Mouse (Mus musculus) neural tube, embryonic 12.5 days (tissue): ENCODE measurements at regions not wholly inside any gene's neighbourhood (a gene's known extent, or its start where the extent isn't known, plus 50 kb on each side); places are given as distances from the start of the nearest gene placed in this dataset.

Experiments used
- ATAC-seq: fragments of 200-750 bp; cut with Nextera tagmentation; 2 replicates; pipeline ENCODE4 v1.8.0; 2017; ENCODE audit warnings: low read depth, mild to moderate bottlenecking, moderate TSS enrichment, moderate library complexity; ENCODE audit not compliant: low FRiP score
- H3K27ac ChIP-seq: fragments of 300-500 bp; sonication (generic); 2 replicates; pipeline ENCODE4 v1.5.1; 2016
- H3K27me3 ChIP-seq: fragments of 300-500 bp; sonication (generic); replicated peaks from 2 replicates; pipeline ENCODE4 v1.6.1; 2016; ENCODE audit warnings: mild to moderate bottlenecking
- H3K36me3 ChIP-seq: fragments of 300-500 bp; sonication (generic); 2 replicates; pipeline ENCODE4 v1.6.1; 2016; ENCODE audit warnings: mild to moderate bottlenecking
- H3K4me1 ChIP-seq: fragments of 300-500 bp; sonication (generic); 2 replicates; pipeline ENCODE4 v1.6.1; 2016
- H3K4me2 ChIP-seq: fragments of 300-500 bp; sonication (generic); replicated peaks from 2 replicates; pipeline ENCODE4 v1.6.1; 2016; ENCODE audit warnings: mild to moderate bottlenecking
- H3K4me3 ChIP-seq: fragments of 300-500 bp; sonication (generic); 2 replicates; pipeline ENCODE4 v1.5.1; 2016
- H3K9ac ChIP-seq: fragments of 300-500 bp; sonication (generic); 2 replicates; pipeline ENCODE4 v1.6.1; 2016; ENCODE audit warnings: mild to moderate bottlenecking
- H3K9me3 ChIP-seq: fragments of 300-500 bp; sonication (generic); 2 replicates; pipeline ENCODE4 v1.6.1; 2016; ENCODE audit warnings: mild to moderate bottlenecking
- WGBS: fragments of 180-500 bp; shearing (Covaris S2); methylation state at CpG from one replicate; pipeline ENCODE4 v1.1.7; 2016; 5-methylcytosine and 5-hydroxymethylcytosine counted together

DNA sequence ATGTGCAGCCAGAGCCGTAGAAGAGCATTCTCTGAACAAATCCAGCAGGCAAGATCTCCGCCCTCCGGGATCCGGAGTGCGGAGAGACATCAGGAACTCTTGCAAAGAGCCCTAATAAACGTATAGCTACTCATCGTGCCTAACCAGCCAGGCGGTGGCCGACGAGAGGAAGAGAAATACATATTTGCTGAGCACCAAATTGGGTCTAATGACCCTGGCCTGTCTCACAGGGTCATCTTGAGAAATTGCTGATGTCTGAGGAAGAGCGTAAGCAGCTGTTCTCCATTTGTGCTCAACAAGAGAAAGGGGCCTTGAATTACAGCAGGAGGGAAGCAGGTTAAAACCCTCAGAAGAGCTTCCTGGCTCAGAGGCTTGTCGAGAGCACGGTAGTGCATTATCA is 92.8 kb upstream of the Zfp703 start:
- no peaks in the 10 kb centered on the region for H3K36me3 ChIP-seq
- H3K9me3 ChIP-seq: no peaks in the 10 kb centered on the region
- 69% methylated on average over 13 of the region's 13 CpGs for whole genome bisulfite sequencing
- no peak for ATAC-seq
- H3K4me1 ChIP-seq: peaks cover 2% of the 10 kb centered on the region; the same call in 1 of the 2 replicates
- no peak overlapping the region for H3K27ac ChIP-seq
- H3K27me3 ChIP-seq: 0 out of 2 replicates have a peak, but pooled peaks cover 2% of the 10 kb centered on the region
- no peak overlapping the region for H3K4me3 ChIP-seq
- H3K4me2 ChIP-seq: no peak overlapping the region
- no peak overlapping the region for H3K9ac ChIP-seq

- H3K27me3 ChIP-seq: 0 out of 2 replicates have a peak, but pooled peaks cover 2% of the 10 kb centered on the region
- 85% methylated on average over 5 of the region's 5 CpGs for WGBS
- H3K4me1 ChIP-seq: 0 out of 2 replicates have a peak, but pooled peaks cover 2% of the 10 kb centered on the region
- no peak overlapping the region for H3K4me2 ChIP-seq
- H3K27ac ChIP-seq: no peak overlapping the region
- H3K9me3 ChIP-seq: no peaks in the 10 kb centered on the region
- no peak overlapping the region for H3K9ac ChIP-seq
- H3K4me3 ChIP-seq: no peak overlapping the region
- no peak for ATAC-seq
- no peaks in the 10 kb centered on the region for H3K36me3 ChIP-seq
These were observed 91.8 kb upstream of the Zfp703 start for GRCm38 (mm10) chr8:26885365-26885764.

GRCm38 (mm10) chr8:26886783-26887486 is 90.2 kb upstream of the Zfp703 start:
- Histone ChIP-seq H3K27me3 (0 out of 2 replicates have a peak, but pooled peaks cover 2% of the 10 kb centered on the region), H3K9ac (no peak overlapping the region), H3K36me3 (no peaks in the 10 kb centered on the region), H3K9me3 (no peaks in the 10 kb centered on the region), H3K4me1 (0 out of 2 replicates have a peak, but pooled peaks cover 2% of the 10 kb centered on the region), H3K27ac (no peak overlapping the region), H3K4me2 (no peak overlapping the region), H3K4me3 (no peak overlapping the region)
- no peak for ATAC-seq
- WGBS: 73% methylated on average over 13 of the region's 13 CpGs

- no peak overlapping the region for H3K9ac ChIP-seq
- ATAC-seq: no peak
- H3K4me2 ChIP-seq: no peak overlapping the region
- 0 out of 2 replicates have a peak, but pooled peaks cover 2% of the 10 kb centered on the region for H3K4me1 ChIP-seq
- no peaks in the 10 kb centered on the region for H3K9me3 ChIP-seq
- 84% methylated on average over 5 of the region's 5 CpGs for WGBS
- no peaks in the 10 kb centered on the region for H3K36me3 ChIP-seq
- H3K4me3 ChIP-seq: no peak overlapping the region
- 0 out of 2 replicates have a peak, but pooled peaks cover 2% of the 10 kb centered on the region for H3K27me3 ChIP-seq
- no peak overlapping the region for H3K27ac ChIP-seq
These were observed 89.6 kb upstream of the Zfp703 start for GRCm38 (mm10) chr8:26887551-26887950.

DNA sequence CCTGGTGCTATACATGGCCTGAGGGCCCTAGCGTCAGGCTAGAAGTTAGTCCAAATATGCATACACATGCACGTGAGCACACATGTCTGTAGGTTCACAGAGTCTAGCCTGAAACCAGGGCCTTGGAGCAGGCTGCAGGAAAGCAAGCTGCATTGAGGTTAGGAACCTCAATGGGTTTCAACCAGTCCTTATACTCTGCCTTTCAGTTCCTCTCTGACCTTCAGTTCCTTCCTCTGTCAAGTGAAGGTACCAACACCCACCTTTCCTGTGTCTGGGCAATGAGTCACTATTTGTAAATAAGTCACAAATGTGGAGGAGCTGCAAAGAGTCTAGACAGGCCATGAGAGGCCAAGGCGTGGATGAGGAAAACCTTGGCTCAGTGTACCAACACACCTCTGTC is 89.1 kb upstream of the Zfp703 start:
- Histone ChIP-seq H3K36me3 (no peaks in the 10 kb centered on the region), H3K4me2 (no peak overlapping the region), H3K27me3 (0 out of 2 replicates have a peak, but pooled peaks cover 2% of the 10 kb centered on the region), H3K9ac (no peak overlapping the region), H3K9me3 (no peaks in the 10 kb centered on the region), H3K4me3 (no peak overlapping the region), H3K27ac (no peak overlapping the region), H3K4me1 (0 out of 2 replicates have a peak, but pooled peaks cover 2% of the 10 kb centered on the region)
- WGBS: 86% methylated on average over 3 of the region's 3 CpGs
- no peak for ATAC-seq

- H3K4me3 ChIP-seq: no peak overlapping the region
- H3K27ac ChIP-seq: no peak overlapping the region
- H3K36me3 ChIP-seq: no peaks in the 10 kb centered on the region
- H3K4me2 ChIP-seq: no peak overlapping the region
- no peak overlapping the region for H3K9ac ChIP-seq
- no peak for ATAC-seq
- 0 out of 2 replicates have a peak, but pooled peaks cover 2% of the 10 kb centered on the region for H3K27me3 ChIP-seq
- H3K9me3 ChIP-seq: no peaks in the 10 kb centered on the region
- H3K4me1 ChIP-seq: 0 out of 2 replicates have a peak, but pooled peaks cover 2% of the 10 kb centered on the region
- WGBS: 67% methylated on average over 11 of the region's 11 CpGs
These were observed 85.2 kb upstream of the Zfp703 start for GRCm38 (mm10) chr8:26891881-26892280.

DNA sequence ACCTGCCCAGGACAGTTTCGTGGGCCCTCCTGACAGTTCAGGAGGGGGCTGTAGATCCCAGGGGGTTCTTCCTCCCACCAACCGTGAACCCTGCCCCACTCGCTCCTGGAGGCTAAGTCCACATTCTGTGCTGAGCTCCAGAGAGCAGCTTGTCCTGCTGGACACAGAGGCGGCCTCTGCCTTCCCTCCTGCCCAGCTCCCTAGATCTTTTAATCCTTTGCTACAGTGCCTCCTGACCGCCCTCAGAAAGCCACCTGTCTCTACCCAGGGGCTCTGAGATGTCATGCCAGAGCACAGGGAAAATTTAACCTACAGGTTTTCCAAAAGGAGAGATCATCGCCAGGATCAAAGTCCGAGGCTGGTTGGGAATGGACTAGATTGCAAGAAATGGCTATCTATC is 84.7 kb upstream of the Zfp703 start:
- Histone ChIP-seq H3K9ac (no peak overlapping the region), H3K27me3 (0 out of 2 replicates have a peak, but pooled peaks cover 2% of the 10 kb centered on the region), H3K4me1 (0 out of 2 replicates have a peak, but pooled peaks cover 2% of the 10 kb centered on the region), H3K36me3 (no peaks in the 10 kb centered on the region), H3K9me3 (no peaks in the 10 kb centered on the region), H3K27ac (no peak overlapping the region), H3K4me3 (no peak overlapping the region), H3K4me2 (no peak overlapping the region)
- 68% methylated on average over 7 of the region's 7 CpGs for WGBS
- ATAC-seq: no peak

- Histone ChIP-seq H3K27me3 (no peaks in the 10 kb centered on the region), H3K9ac (no peak overlapping the region), H3K27ac (no peak overlapping the region), H3K9me3 (no peaks in the 10 kb centered on the region), H3K4me1 (no peaks in the 10 kb centered on the region), H3K4me3 (no peak overlapping the region), H3K36me3 (no peaks in the 10 kb centered on the region), H3K4me2 (no peak overlapping the region)
- WGBS: 88% methylated on average over 11 of the region's 11 CpGs
- no peak for ATAC-seq
These were observed 81.3 kb upstream of the Zfp703 start for GRCm38 (mm10) chr8:26895867-26896266.

- H3K27me3 ChIP-seq: no peaks in the 10 kb centered on the region; the same call in 1 of the 2 replicates
- no peak overlapping the region for H3K4me2 ChIP-seq
- no peaks in the 10 kb centered on the region for H3K9me3 ChIP-seq
- no peaks in the 10 kb centered on the region for H3K4me1 ChIP-seq
- WGBS: 84% methylated on average over 5 of the region's 5 CpGs
- no peak overlapping the region for H3K27ac ChIP-seq
- no peak for ATAC-seq
- H3K9ac ChIP-seq: no peak overlapping the region
- no peak overlapping the region for H3K4me3 ChIP-seq
- no peaks in the 10 kb centered on the region for H3K36me3 ChIP-seq
These were observed 73.8 kb upstream of the Zfp703 start for GRCm38 (mm10) chr8:26903289-26903688.

- Histone ChIP-seq H3K9me3 (no peaks in the 10 kb centered on the region), H3K4me2 (no peak overlapping the region), H3K4me3 (no peak overlapping the region), H3K27me3 (no peaks in the 10 kb centered on the region; the same call in 1 of the 2 replicates), H3K4me1 (no peaks in the 10 kb centered on the region), H3K27ac (no peak overlapping the region), H3K36me3 (no peaks in the 10 kb centered on the region), H3K9ac (no peak overlapping the region)
- ATAC-seq: no peak
- WGBS: 85% methylated on average over 4 of the region's 4 CpGs
These were observed 70.9 kb upstream of the Zfp703 start for GRCm38 (mm10) chr8:26906257-26906656.

DNA sequence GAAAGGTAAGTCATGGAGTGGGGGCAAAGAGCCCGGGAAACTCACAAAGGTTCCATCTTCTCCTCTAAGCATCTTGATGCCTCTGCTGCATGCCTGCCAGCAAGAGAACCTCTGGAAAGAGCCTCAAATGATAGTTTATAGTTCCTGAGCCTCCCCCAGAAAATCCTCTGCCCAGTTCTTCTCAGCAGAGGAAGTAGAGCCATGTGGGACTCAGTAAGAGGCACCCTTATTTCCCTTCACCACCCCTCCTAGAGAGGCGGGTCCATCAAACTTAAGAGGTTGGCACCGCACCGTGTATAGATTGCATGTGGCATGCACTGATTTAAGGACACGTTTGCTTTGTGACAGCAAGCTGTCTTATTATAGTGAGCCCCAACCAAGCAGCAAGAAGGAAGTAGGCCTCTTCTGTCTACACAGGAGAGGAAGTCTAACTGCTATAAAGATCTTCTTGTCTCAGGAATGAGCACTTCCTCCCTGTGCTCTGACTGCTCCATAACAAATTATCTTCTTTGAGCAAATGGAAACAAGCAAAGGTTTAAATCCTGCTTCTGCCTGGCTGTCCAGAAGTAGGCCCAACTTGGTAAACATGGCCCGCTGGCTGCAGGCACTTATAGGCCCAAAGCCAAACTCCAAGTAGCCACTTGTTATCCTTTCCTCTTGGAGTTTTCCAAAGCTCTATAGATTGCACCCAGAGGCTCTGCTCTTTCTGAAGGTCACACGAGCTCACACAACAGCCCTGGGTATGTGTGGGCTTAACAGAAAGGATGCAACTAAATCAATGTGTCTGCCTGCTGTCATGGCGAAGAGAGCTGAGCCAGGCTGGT is 69.6 kb upstream of the Zfp703 start:
- Histone ChIP-seq H3K4me1 (no peaks in the 10 kb centered on the region), H3K9ac (no peak overlapping the region), H3K27ac (no peak overlapping the region), H3K4me2 (no peak overlapping the region), H3K4me3 (no peak overlapping the region), H3K36me3 (no peaks in the 10 kb centered on the region), H3K9me3 (no peaks in the 10 kb centered on the region), H3K27me3 (no peaks in the 10 kb centered on the region; the same call in 1 of the 2 replicates)
- 78% methylated on average over 8 of the region's 8 CpGs for WGBS
- ATAC-seq: no peak

- no peak overlapping the region for H3K4me2 ChIP-seq
- H3K4me3 ChIP-seq: no peak overlapping the region
- H3K27me3 ChIP-seq: no peaks in the 10 kb centered on the region; the same call in 1 of the 2 replicates
- 81% methylated on average over 3 of the region's 3 CpGs for WGBS
- H3K4me1 ChIP-seq: no peaks in the 10 kb centered on the region
- no peaks in the 10 kb centered on the region for H3K9me3 ChIP-seq
- ATAC-seq: no peak
- H3K36me3 ChIP-seq: no peaks in the 10 kb centered on the region
- no peak overlapping the region for H3K9ac ChIP-seq
- no peak overlapping the region for H3K27ac ChIP-seq
These were observed 66.9 kb upstream of the Zfp703 start for GRCm38 (mm10) chr8:26910186-26910585.
